Mouse (Mus musculus) kidney, embryonic 14.5 days (tissue): ENCODE results near the gene Intu. TPM values are rescaled to one million over a fixed set of nuclear protein-coding genes. Genes with fewer than 3 reads are reported as not detected.

Experiments
- ATAC-seq: fragments of 200-750 bp; cut with Nextera tagmentation; 2 replicates; pipeline ENCODE4 v1.8.0; 2017; ENCODE audit warnings: moderate number of reproducible peaks, mild to moderate bottlenecking, moderate TSS enrichment, moderate library complexity; ENCODE audit not compliant: low FRiP score, low TSS enrichment
- H3K27ac ChIP-seq: fragments of 300-500 bp; sonication (generic); 2 replicates; pipeline ENCODE4 v1.5.1; 2014; ENCODE audit warnings: low read depth, mild to moderate bottlenecking, low read length, moderate library complexity, mixed read lengths
- H3K27me3 ChIP-seq: fragments of 300-500 bp; sonication (generic); 2 replicates; pipeline ENCODE4 v1.6.1; 2014; ENCODE audit warnings: mild to moderate bottlenecking, low read length; ENCODE audit not compliant: control insufficient read depth, insufficient read depth
- H3K36me3 ChIP-seq: fragments of 300-500 bp; sonication (generic); 2 replicates; pipeline ENCODE4 v1.6.1; 2014; ENCODE audit warnings: low read length, mixed read lengths; ENCODE audit not compliant: control insufficient read depth, insufficient read depth
- H3K4me1 ChIP-seq: fragments of 300-500 bp; sonication (generic); 2 replicates; pipeline ENCODE4 v1.6.1; 2014; ENCODE audit warnings: low read length, mixed read lengths; ENCODE audit not compliant: control insufficient read depth, insufficient read depth
- H3K4me2 ChIP-seq: fragments of 300-500 bp; sonication (generic); replicated peaks from 2 replicates; pipeline ENCODE4 v1.6.1; 2014; ENCODE audit warnings: low read depth, mild to moderate bottlenecking, low read length
- H3K4me3 ChIP-seq: fragments of 300-500 bp; sonication (generic); 2 replicates; pipeline ENCODE4 v1.5.1; 2014; ENCODE audit warnings: mild to moderate bottlenecking, low read length
- H3K9ac ChIP-seq: fragments of 300-500 bp; sonication (generic); 2 replicates; pipeline ENCODE4 v1.6.1; 2014; ENCODE audit warnings: low read depth, mild to moderate bottlenecking, low read length, moderate library complexity
- H3K9me3 ChIP-seq: fragments of 300-500 bp; sonication (generic); 2 replicates; pipeline ENCODE4 v1.6.1; 2016; ENCODE audit warnings: low read length; ENCODE audit not compliant: control insufficient read depth
- WGBS: fragments of 180-500 bp; shearing (Covaris S2); extraction: QIAGEN DNeasy Blood & Tissue Kit; methylation state at CpG from one replicate; pipeline ENCODE4 v1.1.7; 2014; 5-methylcytosine and 5-hydroxymethylcytosine counted together
- polyA plus RNA-seq: library from polyadenylated mRNA; unstranded; fragments of >200 nt; fragmentation: Nextera tagmentation; extraction: Ambion mirVana; gene quantifications from 2 replicates; pipeline ENCODE4 v1.2.1, GENCODE M21; 2014

Intu gene
- polyA plus RNA-seq, 1 experiment from 2014 or later: 5.1 TPM

DNA sequence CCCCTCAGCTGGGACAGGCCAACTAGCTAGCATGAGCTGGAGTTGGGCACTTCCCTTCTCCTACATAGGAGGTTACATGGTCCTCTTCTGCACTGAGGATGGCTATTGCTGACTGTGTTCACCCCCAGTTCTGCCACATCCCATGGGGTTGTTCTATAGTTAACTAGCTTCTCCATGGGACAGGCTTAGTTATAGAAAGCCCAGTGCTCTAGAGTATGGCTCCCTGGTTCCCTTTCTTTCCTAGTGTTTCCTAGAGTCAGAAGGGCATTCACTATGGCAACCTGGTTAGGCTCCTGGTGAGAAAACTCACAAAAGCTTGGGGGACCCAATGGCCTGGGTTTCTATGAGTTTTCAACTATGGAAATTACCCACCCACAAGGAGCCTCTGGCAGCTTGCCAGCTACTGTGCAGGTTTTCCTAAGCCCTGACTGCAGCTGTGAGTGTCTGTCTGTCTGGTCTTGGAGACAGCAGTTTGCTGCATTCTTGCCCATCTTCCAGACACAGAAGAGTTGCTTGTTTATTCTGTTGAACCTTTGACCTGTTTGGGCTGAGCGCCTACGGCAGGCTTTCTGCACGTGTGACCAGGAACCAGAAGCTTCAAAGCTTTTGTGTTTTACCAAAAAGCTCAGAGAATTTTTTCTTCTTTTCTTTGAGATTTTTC lies 154.9 kb downstream of the Intu start:
- no peak overlapping the region for H3K27ac ChIP-seq
- H3K36me3 ChIP-seq: no peaks in the 10 kb centered on the region
- H3K4me1 ChIP-seq: peaks cover 6% of the 10 kb centered on the region; the same call in 1 of the 2 replicates
- no peak overlapping the region for H3K4me3 ChIP-seq
- no peaks in the 10 kb centered on the region for H3K27me3 ChIP-seq
- ATAC-seq: no peak
- no peaks in the 10 kb centered on the region for H3K9me3 ChIP-seq
- H3K9ac ChIP-seq: no peak overlapping the region
- H3K4me2 ChIP-seq: no peak overlapping the region
- WGBS: 17% methylated on average over 3 of the region's 3 CpGs

DNA sequence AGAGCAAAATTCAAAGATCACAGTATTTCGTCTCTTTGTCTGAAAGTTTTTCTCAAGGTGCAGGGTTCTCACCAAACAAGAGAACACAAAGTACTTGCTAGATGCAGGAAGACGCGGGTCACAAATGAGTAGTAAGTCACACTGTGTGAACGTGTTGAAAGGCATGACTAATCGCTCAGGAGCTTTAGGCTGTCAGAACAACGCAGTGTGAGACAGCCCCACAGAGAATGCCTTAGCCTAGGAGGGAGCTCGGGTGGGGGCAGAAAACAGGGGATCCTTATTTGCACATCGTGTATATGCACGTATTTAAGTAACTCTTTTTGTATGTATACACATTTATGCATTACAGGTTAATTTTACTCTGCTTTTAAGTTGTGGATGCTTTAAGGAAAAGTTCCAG lies 155.8 kb downstream of the Intu start:
- Histone ChIP-seq H3K4me3 (no peak overlapping the region), H3K4me1 (peaks cover 6% of the 10 kb centered on the region; the same call in 1 of the 2 replicates), H3K27ac (no peak overlapping the region), H3K4me2 (no peak overlapping the region), H3K9ac (no peak overlapping the region), H3K27me3 (no peaks in the 10 kb centered on the region), H3K36me3 (no peaks in the 10 kb centered on the region), H3K9me3 (no peaks in the 10 kb centered on the region)
- WGBS: 52% methylated on average over 9 of the region's 9 CpGs
- ATAC-seq: no peak

DNA sequence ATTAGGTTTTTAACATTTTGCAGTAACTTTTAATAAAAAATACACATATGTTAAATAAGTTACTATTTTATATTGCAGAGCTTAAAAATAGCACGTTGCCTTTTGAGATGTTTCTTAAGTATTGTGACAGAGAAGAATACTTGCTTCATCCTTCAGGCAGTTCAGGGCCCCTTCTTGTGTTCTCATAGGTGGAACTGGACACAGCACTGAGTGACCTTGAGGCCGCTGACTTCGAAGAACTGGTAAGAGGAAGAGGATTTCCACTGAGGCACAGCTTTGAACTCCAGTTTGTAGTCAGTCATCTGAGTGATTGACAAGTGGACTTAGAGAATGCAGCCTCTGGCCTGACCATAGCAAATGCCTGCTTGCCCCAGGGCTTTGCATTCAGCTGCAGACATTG lies 156.5 kb downstream of the Intu start:
- Histone ChIP-seq H3K27ac (no peak overlapping the region), H3K27me3 (no peaks in the 10 kb centered on the region), H3K9me3 (no peaks in the 10 kb centered on the region), H3K4me1 (peaks cover 6% of the 10 kb centered on the region; the same call in 1 of the 2 replicates), H3K36me3 (no peaks in the 10 kb centered on the region; the same call in 1 of the 2 replicates), H3K4me2 (no peak overlapping the region), H3K4me3 (no peak overlapping the region), H3K9ac (no peak overlapping the region)
- 89% methylated on average over 3 of the region's 3 CpGs for WGBS
- no peak for ATAC-seq

DNA sequence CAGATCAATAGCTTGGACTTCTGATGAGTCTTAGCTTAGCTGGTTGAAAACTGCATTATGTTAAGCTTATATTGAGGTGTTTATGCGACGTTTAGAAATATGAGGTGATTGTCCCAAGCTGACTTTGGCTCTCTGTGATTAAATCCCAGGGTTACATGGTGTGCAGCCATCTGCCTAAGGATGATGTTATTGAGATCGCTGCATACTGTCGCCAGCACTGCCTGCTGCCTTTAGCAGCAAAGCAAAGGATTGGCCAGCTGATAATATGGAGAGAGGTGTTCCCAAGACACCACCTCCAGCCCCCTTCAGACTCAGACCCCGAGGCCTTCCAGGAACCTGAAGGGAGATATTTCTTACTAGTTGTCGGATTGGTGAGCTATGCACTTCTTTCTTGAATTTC lies 160.5 kb downstream of the Intu start:
- no peak overlapping the region for H3K27ac ChIP-seq
- 92% methylated on average over 6 of the region's 6 CpGs for WGBS

DNA sequence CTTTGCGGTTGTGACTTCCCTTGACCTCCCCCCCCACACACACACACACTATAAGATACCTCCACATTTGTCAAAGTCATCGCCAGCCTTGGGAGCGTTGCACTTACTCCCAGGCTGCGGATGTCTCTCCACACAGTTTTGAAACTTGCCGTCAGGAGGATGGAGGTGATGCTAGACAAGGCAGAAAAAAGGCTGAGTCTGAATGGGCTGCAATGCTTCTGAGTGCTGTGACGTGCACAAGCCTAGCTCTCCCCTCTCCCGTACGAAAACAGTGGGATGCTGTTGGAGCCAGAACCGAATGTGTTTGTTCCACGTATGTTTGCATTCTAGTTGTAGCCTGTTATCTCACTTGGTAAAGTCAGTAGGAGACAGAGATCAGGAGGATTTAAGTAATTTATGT lies 162.3 kb downstream of the Intu start:
- H3K4me1 ChIP-seq: no peaks in the 10 kb centered on the region
- no peak for ATAC-seq

More for the DNA sequence above, 160.5 kb downstream of the Intu start:
- no peak for ATAC-seq
- Histone ChIP-seq H3K27me3 (no peaks in the 10 kb centered on the region), H3K9me3 (no peaks in the 10 kb centered on the region), H3K9ac (no peak overlapping the region), H3K4me1 (no peaks in the 10 kb centered on the region), H3K36me3 (no peaks in the 10 kb centered on the region; the same call in 1 of the 2 replicates), H3K4me3 (no peak overlapping the region), H3K4me2 (no peak overlapping the region)

DNA sequence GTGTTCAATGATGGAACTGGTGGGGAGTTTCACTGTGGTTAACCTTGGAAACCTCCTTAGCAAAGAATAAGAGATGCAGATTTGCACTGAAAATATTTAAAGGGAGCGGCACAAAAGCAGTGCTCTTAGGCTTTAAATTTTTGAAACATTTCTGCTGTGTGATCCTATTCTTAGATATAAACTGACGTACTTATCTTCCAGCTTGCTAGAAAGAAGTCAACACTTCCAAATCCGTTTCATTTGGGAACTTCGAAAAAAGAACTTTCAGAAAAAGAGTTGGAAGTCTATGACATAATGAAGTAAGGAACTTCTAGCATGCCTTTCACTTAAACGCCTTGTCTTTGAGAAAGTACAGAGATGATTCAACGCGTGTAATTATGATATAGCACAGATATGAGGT lies 162.9 kb downstream of the Intu start:
- Histone ChIP-seq H3K27ac (no peak overlapping the region), H3K4me3 (no peak overlapping the region), H3K9ac (no peak overlapping the region), H3K36me3 (no peaks in the 10 kb centered on the region; the same call in 1 of the 2 replicates), H3K27me3 (no peaks in the 10 kb centered on the region), H3K4me1 (no peaks in the 10 kb centered on the region), H3K9me3 (no peaks in the 10 kb centered on the region), H3K4me2 (no peak overlapping the region)
- WGBS: 91% methylated on average over 7 of the region's 7 CpGs
- ATAC-seq: no peak

More for the DNA sequence above, 162.3 kb downstream of the Intu start:
- H3K27ac ChIP-seq: no peak overlapping the region
- no peaks in the 10 kb centered on the region for H3K27me3 ChIP-seq
- WGBS: 82% methylated on average over 10 of the region's 10 CpGs
- no peak overlapping the region for H3K4me3 ChIP-seq
- H3K9ac ChIP-seq: no peak overlapping the region
- no peaks in the 10 kb centered on the region for H3K9me3 ChIP-seq
- no peaks in the 10 kb centered on the region; the same call in 1 of the 2 replicates for H3K36me3 ChIP-seq
- no peak overlapping the region for H3K4me2 ChIP-seq

DNA sequence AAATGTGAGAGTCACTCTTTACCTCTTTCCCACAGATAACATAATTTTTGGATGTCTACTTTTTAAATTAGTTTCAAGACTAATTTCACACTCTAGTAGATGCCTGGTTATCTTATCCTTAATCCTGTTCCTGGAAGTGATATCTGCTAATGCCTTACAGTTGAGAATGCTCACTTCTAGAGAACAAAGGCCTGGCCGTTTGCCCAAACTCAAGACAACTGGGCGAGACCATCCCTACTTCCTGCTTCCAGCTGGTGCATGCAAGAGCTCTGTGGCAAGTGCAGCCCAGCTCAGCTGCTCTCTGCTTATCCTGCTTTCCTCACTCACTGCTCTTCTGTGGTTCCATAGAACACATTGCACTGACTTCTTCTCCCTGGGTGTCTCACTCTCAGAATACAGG lies 163.4 kb downstream of the Intu start:
- Histone ChIP-seq H3K9ac (no peak overlapping the region), H3K4me1 (no peaks in the 10 kb centered on the region), H3K27ac (no peak overlapping the region), H3K36me3 (no peaks in the 10 kb centered on the region; the same call in 1 of the 2 replicates), H3K9me3 (no peaks in the 10 kb centered on the region), H3K4me3 (no peak overlapping the region), H3K27me3 (no peaks in the 10 kb centered on the region), H3K4me2 (no peak overlapping the region)
- ATAC-seq: no peak
- 58% methylated on average over 2 of the region's 2 CpGs for WGBS

DNA sequence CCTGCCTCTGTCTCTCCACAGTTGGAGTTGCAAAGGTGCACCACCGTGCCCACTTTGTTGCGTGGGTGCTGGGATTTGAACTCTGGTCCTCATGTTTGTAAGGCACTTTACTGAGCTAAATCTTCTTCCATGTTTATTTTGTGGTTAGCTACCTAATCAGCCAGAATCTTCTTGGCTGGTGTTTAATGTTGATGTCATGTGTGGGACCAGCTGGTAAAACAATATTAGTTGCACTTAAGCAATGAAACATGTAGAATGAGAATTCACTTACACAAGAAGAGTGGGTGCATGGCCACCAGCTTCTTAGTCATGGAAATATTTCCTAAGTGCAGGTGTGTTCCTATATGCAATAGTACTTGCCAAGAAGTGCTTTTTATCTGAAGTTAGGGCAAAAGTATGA lies 164.1 kb downstream of the Intu start:
- Histone ChIP-seq H3K36me3 (no peaks in the 10 kb centered on the region; the same call in 1 of the 2 replicates), H3K9me3 (no peaks in the 10 kb centered on the region), H3K4me3 (no peak overlapping the region), H3K4me1 (no peaks in the 10 kb centered on the region), H3K27me3 (no peaks in the 10 kb centered on the region), H3K4me2 (no peak overlapping the region), H3K27ac (no peak overlapping the region), H3K9ac (no peak overlapping the region)
- ATAC-seq: no peak
- 94% methylated on average over 2 of the region's 2 CpGs for WGBS

DNA sequence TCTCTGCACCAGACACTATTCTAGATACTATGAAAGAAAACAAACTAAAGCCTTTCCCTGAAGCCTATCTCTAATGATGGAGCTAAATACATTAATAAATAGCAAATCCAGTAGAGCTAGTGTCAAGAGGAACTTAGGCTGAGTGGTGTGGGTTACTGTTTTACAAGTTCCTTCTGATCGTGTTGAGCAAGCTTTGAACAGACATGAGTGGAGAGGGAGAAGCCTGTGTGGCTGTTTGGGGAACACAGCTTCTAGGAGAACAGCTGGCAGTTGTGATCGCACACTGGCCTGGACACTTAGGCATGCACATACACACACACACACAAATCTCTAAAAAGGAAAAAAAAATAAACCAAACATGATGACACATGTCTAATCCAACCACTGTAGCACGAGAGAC lies 167.7 kb downstream of the Intu start:
- no peaks in the 10 kb centered on the region for H3K4me1 ChIP-seq
- 80% methylated on average over 3 of the region's 3 CpGs for WGBS

More for the DNA sequence above, 167.7 kb downstream of the Intu start:
- no peak overlapping the region for H3K4me3 ChIP-seq
- H3K4me2 ChIP-seq: no peak overlapping the region
- H3K9ac ChIP-seq: no peak overlapping the region
- no peak for ATAC-seq
- H3K36me3 ChIP-seq: no peaks in the 10 kb centered on the region
- H3K9me3 ChIP-seq: no peaks in the 10 kb centered on the region
- H3K27ac ChIP-seq: no peak overlapping the region
- H3K27me3 ChIP-seq: no peaks in the 10 kb centered on the region
